Mouse (Mus musculus) small intestine, adult 2 months (tissue): ENCODE measurements around the gene Gm37240. TPM values are rescaled to one million over a fixed set of nuclear protein-coding genes. Genes with fewer than 3 reads are reported as not detected.

Source experiments
- H3K27ac ChIP-seq: fragments of 200-500 bp; 2 replicates; pipeline ENCODE4 v1.5.1; 2012; ENCODE audit warnings: low read depth, low read length, control low read depth, inconsistent platforms; ENCODE audit not compliant: insufficient read depth
- H3K27me3 ChIP-seq: fragments of 200-500 bp; 2 replicates; pipeline ENCODE4 v1.6.1; 2012; ENCODE audit warnings: mild to moderate bottlenecking, moderate library complexity, low read length, inconsistent platforms; ENCODE audit not compliant: control insufficient read depth, insufficient read depth
- H3K36me3 ChIP-seq: fragments of 200-500 bp; 2 replicates; pipeline ENCODE4 v1.6.1; 2012; ENCODE audit warnings: mild to moderate bottlenecking, low read length, control low read depth, inconsistent platforms; ENCODE audit not compliant: control insufficient read depth, insufficient read depth
- H3K4me1 ChIP-seq: fragments of 200-500 bp; 2 replicates; pipeline ENCODE4 v1.6.1; 2012; ENCODE audit warnings: low read length, inconsistent platforms, mixed read lengths; ENCODE audit not compliant: control insufficient read depth, insufficient read depth, insufficient read length
- H3K4me3 ChIP-seq: fragments of 200-500 bp; 2 replicates; pipeline ENCODE4 v1.5.1; 2012; ENCODE audit warnings: low read depth, mild to moderate bottlenecking, control low read depth, inconsistent platforms, low read length, moderate library complexity
- CTCF ChIP-seq: fragments of 200-500 bp; IDR thresholded peaks from 2 replicates; pipeline ENCODE4 v1.5.1; 2012; ENCODE audit warnings: low read depth, mild to moderate bottlenecking, control low read depth, inconsistent platforms, low read length, moderate library complexity, mixed read lengths; ENCODE audit not compliant: insufficient replicate concordance, insufficient read length; ENCODE audit errors: extremely low read depth
- POLR2A ChIP-seq: fragments of 200-500 bp; IDR thresholded peaks from 2 replicates; pipeline ENCODE4 v1.6.1; 2012; ENCODE audit warnings: low read depth, mild to moderate bottlenecking, control low read depth, inconsistent platforms, low read length, moderate library complexity
- WGBS: fragments of 180-500 bp; shearing (Covaris S2); methylation state at CpG from one replicate; pipeline ENCODE4 v1.1.7; 2018; 5-methylcytosine and 5-hydroxymethylcytosine counted together
- polyA plus RNA-seq: library from polyadenylated mRNA; depleted of rRNA; stranded (reverse); fragments of >200 nt; gene quantifications from 2 replicates; pipeline ENCODE4 v1.2.3, GENCODE M21; 2012

Gene Gm37240
- polyA plus RNA-seq, 1 experiment: 58.2 TPM

GRCm38 (mm10) chr3:85635591-85635990, 251.7 kb downstream of the Gm37240 start:
- H3K27me3 ChIP-seq: no peaks in the 10 kb centered on the region
- H3K4me1 ChIP-seq: 0 out of 2 replicates have a peak, but pooled peaks cover 2% of the 10 kb centered on the region
- no peak overlapping the region for H3K27ac ChIP-seq
- H3K4me3 ChIP-seq: no peak overlapping the region
- no peak for TF ChIP-seq CTCF
- no peak for TF ChIP-seq POLR2A
- peaks cover 1% of the 10 kb centered on the region; the same call in 1 of the 2 replicates for H3K36me3 ChIP-seq
- WGBS: 82% methylated on average over 2 of the region's 2 CpGs

- Histone ChIP-seq H3K27ac (no peak overlapping the region), H3K4me3 (no peak overlapping the region), H3K4me1 (0 out of 2 replicates have a peak, but pooled peaks cover 2% of the 10 kb centered on the region), H3K27me3 (no peaks in the 10 kb centered on the region), H3K36me3 (peaks cover 1% of the 10 kb centered on the region; the same call in 1 of the 2 replicates)
- TF ChIP-seq CTCF (no peak), POLR2A (no peak)
- 21% methylated on average over 2 of the region's 2 CpGs for WGBS
These were observed 252.2 kb downstream of the Gm37240 start for GRCm38 (mm10) chr3:85635126-85635419.

DNA sequence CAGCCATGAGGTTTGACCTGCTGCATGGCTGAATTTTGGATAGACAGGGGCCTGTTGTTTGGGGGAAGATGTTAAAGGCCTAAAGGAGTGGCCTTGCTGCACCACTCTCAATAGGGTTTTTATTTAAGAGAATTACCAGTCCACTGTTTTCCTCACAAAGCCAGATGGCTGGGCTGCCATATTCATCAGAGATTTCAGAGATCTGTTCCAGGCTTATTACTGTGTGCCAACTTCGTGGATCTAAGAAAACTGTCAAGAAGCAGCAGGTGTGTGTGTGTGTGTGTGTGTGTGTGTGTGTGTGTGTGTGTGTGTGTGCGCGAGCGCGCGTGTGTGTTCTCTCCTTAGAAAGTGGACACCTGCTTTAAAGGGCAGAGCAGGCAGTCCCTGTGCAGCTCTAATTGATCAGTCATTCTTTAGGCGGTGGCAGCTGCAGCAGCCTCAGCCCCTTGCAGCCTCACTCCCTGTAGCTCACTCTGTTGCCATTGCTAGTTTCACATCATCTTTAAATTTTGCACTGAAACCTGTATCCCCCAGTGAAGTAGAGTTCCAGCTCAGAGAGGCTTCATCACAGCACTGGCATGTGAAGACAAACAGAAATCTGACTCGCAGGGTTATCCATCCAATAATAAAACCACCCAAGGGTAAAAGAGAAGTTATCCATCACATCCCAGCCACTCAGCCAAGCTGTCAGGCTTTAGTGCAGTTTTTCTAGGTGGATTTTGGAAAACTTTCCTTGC, 252.8 kb downstream of the Gm37240 start:
- TF ChIP-seq POLR2A: no peak
- TF ChIP-seq CTCF: no peak
- H3K27ac ChIP-seq: no peak overlapping the region
- H3K36me3 ChIP-seq: peaks cover 1% of the 10 kb centered on the region; the same call in 1 of the 2 replicates
- 0 out of 2 replicates have a peak, but pooled peaks cover 2% of the 10 kb centered on the region for H3K4me1 ChIP-seq
- no peak overlapping the region for H3K4me3 ChIP-seq
- no peaks in the 10 kb centered on the region for H3K27me3 ChIP-seq
- WGBS: 86% methylated on average over 8 of the region's 8 CpGs

DNA sequence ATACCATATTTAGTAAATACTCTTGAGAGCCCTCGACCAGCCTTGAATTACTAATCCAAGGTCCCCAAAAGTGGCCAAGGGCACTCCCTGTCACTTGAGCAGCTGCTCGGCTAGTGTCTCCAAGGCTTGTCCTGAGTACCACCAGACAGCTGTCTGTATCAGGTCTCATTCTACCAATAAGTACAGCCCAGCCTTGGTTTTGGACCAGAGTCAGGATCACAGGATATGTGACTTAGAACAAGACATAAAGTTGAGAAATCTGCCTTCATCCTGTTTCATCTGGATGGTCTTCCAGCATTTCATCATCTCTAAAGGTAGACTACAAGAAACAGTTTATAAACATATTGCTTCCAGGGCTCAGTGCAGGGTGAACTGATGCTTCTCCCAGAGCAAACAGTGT, 253.6 kb downstream of the Gm37240 start:
- Histone ChIP-seq H3K4me1 (0 out of 2 replicates have a peak, but pooled peaks cover 2% of the 10 kb centered on the region), H3K27ac (no peak overlapping the region), H3K27me3 (no peaks in the 10 kb centered on the region), H3K4me3 (no peak overlapping the region), H3K36me3 (peaks cover 1% of the 10 kb centered on the region; the same call in 1 of the 2 replicates)
- WGBS: 86% methylated on average over 2 of the region's 2 CpGs
- TF ChIP-seq POLR2A (no peak), CTCF (no peak)

DNA sequence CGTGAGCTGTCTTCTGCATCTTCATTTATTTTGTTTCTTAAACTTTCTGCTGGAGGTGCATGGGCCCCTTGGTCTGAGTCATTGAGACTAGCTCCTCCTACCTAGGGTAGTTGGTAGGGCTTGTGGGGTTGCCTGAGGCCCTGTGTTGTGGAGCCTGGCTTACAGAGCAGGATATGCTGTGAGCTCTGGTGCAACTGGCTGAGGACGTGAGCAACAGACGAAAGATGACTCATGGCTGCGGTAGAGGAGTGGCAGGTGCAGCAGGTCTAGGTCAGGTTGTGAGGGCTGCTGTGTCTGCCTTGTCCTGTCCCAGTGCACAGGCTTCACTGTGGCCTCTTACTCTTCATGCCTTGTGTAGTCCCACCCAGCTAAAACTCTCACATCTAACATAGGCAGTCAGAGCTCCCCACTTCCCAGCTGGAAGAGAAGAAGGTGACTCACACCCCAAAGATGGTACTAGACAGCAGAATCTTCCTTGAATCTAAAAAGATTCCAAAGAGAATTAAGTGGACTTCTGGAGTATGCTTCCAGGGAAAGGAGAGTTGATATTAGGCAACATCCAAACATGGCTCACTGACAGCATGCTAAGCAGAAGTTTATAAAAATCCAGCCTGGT, 257.3 kb downstream of the Gm37240 start:
- no peaks in the 10 kb centered on the region for H3K36me3 ChIP-seq
- 0 out of 2 replicates have a peak, but pooled peaks cover 2% of the 10 kb centered on the region for H3K4me1 ChIP-seq
- no peak for TF ChIP-seq CTCF
- no peak for TF ChIP-seq POLR2A
- 88% methylated on average over 4 of the region's 4 CpGs for WGBS
- no peak overlapping the region for H3K27ac ChIP-seq
- H3K4me3 ChIP-seq: no peak overlapping the region
- no peaks in the 10 kb centered on the region for H3K27me3 ChIP-seq

DNA sequence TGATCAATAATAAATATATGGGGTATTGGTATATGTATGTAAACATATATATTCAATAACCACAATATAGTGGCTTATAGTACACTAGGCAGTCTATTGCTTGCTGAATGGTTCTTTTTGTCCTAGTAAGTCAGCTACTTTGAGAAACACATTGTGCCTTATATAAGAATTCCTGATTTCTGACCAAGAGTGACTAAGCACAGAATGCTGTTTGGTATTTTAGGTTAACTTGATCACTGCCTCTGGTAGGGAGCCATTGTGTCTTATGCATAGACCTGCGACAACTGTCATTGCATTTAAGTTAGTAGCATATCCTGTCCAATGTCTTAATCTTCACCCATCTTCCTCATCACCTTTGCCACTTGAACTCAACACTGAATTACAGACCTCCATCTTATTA, 267.6 kb downstream of the Gm37240 start:
- TF ChIP-seq POLR2A (no peak), CTCF (no peak)
- Histone ChIP-seq H3K4me3 (no peak overlapping the region), H3K27ac (no peak overlapping the region), H3K27me3 (no peaks in the 10 kb centered on the region), H3K4me1 (no peaks in the 10 kb centered on the region), H3K36me3 (peaks cover 1% of the 10 kb centered on the region; the same call in 1 of the 2 replicates)
- 95% methylated on average over 1 of the region's 1 CpGs for WGBS

DNA sequence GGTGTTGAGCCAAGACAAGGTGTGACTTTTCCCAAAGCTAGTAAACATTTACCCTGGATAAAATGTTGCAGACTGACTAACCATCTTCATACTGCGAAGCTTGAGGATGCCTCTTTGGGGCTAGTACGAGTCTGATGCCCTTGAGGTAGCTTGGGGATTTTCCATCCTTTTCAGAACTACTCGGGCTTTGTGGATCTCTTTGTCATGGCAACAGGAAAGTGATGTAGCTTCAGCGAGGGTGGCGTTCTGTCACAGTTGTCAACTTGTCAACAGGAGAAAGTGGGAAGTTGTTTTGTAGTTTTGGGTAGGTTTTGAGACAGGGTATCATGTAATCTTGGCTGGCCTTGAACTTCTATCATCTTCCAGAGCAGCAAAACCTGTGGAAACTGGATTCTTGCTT, 268.0 kb downstream of the Gm37240 start:
- peaks cover 1% of the 10 kb centered on the region; the same call in 1 of the 2 replicates for H3K36me3 ChIP-seq
- TF ChIP-seq CTCF (no peak), POLR2A (no peak)
- no peak overlapping the region for H3K4me3 ChIP-seq
- H3K27ac ChIP-seq: no peak overlapping the region
- 96% methylated on average over 5 of the region's 5 CpGs for WGBS
- H3K27me3 ChIP-seq: no peaks in the 10 kb centered on the region
- H3K4me1 ChIP-seq: no peaks in the 10 kb centered on the region
